Mouse (Mus musculus): ENCODE measurements around the gene Arhgap30.

Arhgap30 gene

DNA sequence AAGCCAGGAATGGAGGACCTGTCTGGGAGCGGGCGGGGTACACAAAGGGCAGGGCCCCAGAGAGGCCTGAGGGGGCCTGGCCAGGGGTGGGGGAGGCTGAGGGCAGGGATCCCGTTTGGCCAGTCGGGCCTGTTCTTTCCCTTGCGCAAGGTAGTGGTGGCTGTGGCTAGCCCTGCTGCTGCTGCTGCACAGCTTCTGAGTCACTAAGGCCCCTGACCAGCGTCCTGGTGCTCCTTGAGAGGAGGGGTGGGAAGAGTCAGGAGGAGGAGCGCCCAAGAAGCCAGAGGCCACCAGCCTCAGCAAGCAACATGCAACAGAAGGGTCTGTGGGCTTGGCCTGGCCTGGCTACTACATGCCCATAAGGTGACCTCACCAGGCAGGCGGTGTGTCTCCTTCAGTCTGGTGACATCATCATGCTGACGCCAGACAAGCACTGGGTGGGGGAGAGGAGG is 13.1 kb upstream of the Arhgap30 start:
- WGBS = 59% methylated on average over 9 of the region's 9 CpGs

- WGBS = 86% methylated on average over 6 of the region's 6 CpGs
These were observed 10.5 kb upstream of the Arhgap30 start for GRCm38 (mm10) chr1:171378298-171378697.

DNA sequence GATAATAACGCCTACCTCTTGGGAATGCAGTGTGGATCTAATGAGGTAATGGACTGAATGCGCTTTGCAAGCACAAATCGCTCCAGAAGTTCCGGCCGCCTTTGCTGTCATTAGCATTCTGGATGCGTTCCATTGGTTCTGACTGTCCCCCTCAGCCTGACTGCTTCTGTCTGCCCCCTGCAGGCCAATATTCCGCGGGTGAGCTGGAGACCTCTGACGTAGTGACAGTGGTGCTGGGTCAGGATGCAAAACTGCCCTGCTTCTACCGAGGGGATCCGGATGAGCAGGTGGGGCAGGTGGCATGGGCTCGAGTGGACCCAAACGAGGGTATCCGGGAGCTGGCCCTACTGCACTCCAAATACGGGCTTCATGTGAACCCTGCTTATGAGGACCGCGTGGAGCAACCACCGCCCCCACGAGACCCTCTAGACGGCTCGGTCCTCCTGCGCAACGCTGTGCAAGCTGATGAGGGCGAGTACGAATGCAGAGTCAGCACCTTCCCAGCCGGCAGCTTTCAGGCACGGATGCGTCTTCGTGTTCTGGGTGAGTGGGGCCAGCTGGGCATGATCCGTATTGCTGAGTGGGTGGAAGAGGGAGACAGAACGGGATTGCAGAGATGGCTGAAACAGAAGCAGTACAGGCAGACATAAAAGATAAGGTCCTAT is 8.7 kb upstream of the Arhgap30 start:
- 1% methylated on average over 31 of the region's 31 CpGs for WGBS

DNA sequence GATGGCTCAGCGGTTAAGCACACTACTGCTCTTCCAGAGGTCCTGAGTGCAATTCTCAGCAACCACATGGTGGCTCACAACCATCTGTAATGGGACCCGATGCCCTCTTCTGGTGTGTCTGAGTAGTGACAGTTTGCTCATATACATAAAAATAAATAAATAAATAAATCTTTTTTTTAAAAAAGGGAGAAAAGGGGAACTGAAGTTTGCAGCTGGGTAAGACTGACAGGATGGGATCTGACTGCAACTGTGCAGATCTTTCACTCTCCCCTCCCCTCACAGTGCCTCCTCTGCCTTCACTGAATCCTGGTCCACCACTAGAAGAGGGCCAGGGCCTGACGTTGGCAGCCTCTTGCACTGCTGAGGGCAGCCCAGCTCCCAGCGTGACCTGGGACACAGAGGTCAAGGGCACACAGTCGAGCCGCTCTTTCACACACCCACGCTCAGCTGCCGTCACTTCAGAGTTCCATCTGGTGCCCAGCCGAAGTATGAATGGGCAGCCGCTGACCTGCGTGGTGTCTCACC is 6.6 kb upstream of the Arhgap30 start:
- WGBS = 86% methylated on average over 11 of the region's 11 CpGs

- 64% methylated on average over 9 of the region's 9 CpGs for WGBS
These were observed 4.4 kb upstream of the Arhgap30 start for GRCm38 (mm10) chr1:171384361-171384760.

DNA sequence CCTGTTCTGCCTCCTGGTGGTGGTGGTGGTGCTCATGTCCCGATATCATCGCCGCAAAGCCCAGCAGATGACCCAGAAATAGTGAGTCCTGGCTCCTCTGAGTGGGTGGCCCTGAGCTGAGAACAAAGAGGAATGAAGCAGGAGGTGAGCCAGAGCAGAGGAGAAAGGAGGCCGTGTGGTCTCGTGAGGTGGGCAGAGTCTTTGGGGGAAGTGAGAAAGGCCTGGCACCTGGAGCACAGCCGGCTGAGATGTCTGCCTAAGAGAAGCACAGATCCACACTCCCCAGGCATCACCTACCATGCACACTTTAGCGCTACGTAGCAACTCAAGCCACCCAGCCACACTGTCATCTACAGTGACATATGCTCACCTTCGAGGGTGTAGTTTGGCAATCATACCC is 3.6 kb upstream of the Arhgap30 start:
- WGBS = 60% methylated on average over 9 of the region's 9 CpGs

DNA sequence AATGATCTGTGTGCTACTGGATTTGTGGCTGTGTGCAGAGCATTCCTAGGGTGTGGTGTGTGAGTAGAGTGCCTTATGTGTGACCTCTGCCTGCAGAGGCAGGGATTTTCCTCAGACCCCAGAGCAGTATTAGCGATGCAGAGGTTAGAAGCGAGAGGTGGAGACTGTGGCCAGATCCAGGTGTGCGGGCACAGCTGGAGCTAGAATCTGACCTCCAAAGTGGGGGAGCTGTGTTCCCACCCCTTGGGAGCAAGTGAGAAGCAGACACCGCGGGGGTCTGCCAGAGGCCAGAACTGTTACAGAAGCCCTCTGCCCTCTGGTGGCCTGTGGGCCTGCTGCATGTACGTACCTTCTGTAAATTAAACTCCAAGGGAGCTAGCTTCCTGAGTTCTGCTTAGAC is 1.7 kb upstream of the Arhgap30 start:
- 59% methylated on average over 6 of the region's 6 CpGs for WGBS

DNA sequence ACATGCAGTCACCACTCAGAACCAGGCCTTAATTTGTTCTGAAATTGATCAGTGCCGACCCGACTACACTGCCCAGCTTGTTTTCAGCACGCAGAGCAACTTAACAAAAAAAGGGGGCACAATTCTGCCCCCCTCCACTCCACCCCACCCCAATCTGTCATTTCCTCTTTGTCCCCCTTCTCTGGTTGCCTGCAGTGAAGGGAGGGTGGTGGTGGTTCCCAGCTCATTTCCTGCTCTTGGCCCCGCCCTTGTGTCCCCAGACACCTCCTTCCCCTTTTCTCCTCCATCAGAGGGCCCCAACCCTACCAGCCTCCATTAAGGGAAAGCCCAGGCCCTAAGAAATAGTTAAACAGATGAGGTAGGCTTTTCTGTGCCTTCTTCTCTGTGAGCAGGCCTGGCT is 1.3 kb downstream of the Arhgap30 start:
- 86% methylated on average over 4 of the region's 4 CpGs for WGBS

- 86% methylated on average over 4 of the region's 4 CpGs for WGBS
These were observed 13.1 kb downstream of the Arhgap30 start for GRCm38 (mm10) chr1:171401821-171402220.

DNA sequence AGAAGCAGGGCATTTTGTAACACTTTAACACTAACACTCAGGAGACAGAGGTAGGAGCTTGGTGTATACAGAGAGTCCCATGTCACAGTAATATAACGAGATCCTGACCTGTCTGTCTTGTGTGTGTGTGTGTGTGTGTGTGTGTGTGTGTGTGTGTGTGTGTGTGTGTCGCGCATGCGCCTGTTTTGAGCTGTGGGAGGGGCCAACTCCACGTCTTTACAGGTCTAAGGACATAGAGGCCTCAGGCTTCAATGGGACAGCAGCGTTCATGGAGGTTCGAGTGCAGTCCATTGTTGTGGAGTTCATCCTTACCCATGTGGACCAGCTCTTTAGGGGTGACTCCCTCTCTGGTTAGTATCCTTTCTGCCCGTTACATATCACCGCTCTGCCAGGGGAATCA is 14.2 kb downstream of the Arhgap30 start:
- WGBS = 84% methylated on average over 9 of the region's 9 CpGs

DNA sequence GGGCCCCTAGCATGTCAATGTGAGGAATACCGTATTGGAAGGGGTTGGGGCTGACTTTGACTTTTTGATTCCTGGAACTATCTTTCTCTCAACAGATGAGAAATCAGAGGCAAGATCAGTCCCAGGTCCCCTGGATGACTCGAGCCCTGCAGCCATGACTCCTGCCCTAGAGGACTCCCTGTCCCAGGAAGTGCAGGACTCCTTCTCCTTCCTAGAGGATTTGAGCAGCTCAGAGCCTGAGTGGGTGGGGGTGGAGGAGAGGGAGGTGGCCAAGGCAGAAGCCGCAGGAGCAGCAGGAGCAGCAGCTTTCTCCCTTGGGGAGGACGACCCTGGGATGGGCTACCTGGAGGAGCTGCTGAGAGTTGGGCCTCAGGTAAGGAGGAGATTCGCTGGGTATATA is 18.5 kb downstream of the Arhgap30 start:
- 79% methylated on average over 5 of the region's 5 CpGs for WGBS

DNA sequence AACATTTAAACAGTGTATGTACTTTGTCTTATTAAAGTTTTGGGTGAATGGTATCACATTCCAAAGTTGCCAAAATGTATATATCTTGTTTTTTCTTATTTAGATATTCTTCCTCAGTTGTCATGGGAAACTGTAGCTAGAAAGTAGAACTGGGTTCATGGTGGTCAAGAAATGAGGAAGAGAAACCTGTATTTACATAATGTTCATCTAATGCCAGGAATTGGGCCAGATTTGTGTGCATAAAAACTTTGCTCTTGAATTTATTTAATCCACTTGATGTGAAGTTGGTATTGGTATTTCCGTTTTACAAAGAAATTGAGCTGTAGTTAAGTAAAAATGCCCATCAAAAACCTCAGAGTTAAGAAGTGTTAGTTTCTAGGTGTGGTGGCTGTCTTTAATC is 21.5 kb downstream of the Arhgap30 start:
- WGBS = 93% methylated on average over 1 of the region's 1 CpGs

GRCm38 (mm10) chr1:171410947-171411484 is 22.3 kb downstream of the Arhgap30 start, which contains the start of gene Usf1:
TSS of gene Usf1 (plus strand) at chr1:171411313.
- WGBS = under 1% methylated on average over 36 of the region's 36 CpGs

DNA sequence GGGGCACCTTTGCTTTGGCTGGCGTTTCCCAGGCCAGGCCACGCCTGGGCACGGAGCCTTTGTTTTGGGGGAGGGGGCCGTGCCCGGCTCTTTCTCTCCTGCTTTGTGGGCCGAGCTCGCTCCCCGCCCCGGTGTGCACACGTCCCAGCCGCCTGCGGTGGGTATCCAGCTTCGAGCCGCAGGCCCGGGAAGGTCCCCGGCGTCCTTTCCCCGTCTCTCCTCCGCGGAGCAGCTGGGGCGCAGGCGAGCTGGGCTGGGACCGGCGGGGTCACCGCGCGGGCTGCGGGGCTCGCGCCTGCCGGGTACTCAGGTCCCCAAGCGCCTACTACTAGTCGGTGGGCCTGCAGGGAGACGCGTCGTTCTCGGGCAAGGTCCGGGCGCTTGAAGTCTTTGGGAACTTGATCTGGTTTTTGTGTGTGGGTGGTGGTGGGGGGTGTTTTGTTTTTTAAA is 22.8 kb downstream of the Arhgap30 start:
- whole genome bisulfite sequencing = under 1% methylated on average over 37 of the region's 39 CpGs

GRCm38 (mm10) chr1:171412001-171412441 is 23.3 kb downstream of the Arhgap30 start:
- WGBS = under 1% methylated on average over 20 of the region's 20 CpGs

DNA sequence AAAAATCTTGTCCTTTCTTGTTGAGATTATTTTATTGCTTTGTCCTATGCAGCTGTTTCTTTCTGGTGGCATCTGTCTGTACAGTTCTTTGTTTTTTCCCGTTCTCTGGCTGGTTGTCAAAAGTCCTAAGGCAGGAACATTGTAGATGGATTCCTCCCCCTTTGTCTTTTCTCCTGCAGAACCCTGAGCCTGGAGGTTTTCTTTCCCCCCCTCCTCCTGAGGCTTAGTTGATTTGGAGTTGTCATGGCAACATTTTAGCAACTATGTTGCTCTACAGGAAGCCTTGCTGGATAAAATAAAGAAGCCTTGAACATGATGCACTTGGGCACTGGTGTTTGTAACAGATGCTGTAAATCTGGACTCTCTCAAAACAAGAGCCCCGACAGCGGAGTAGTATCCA is 23.7 kb downstream of the Arhgap30 start:
- WGBS = 16% methylated on average over 3 of the region's 3 CpGs

GRCm38 (mm10) chr1:171413608-171414007 is 24.9 kb downstream of the Arhgap30 start:
- WGBS = 81% methylated on average over 8 of the region's 8 CpGs

GRCm38 (mm10) chr1:171418660-171419059 is 29.9 kb downstream of the Arhgap30 start, which contains the start of gene Tstd1:
TSS of gene Tstd1 (plus strand) at chr1:171418872.
- WGBS = 94% methylated on average over 5 of the region's 5 CpGs

GRCm38 (mm10) chr1:171419291-171419882 is 30.6 kb downstream of the Arhgap30 start:
- WGBS = 55% methylated on average over 12 of the region's 12 CpGs

- 82% methylated on average over 5 of the region's 5 CpGs for WGBS
These were observed 31.2 kb downstream of the Arhgap30 start for GRCm38 (mm10) chr1:171419905-171420304.

- 91% methylated on average over 8 of the region's 8 CpGs for WGBS
These were observed 33.8 kb downstream of the Arhgap30 start for GRCm38 (mm10) chr1:171422504-171423095.

DNA sequence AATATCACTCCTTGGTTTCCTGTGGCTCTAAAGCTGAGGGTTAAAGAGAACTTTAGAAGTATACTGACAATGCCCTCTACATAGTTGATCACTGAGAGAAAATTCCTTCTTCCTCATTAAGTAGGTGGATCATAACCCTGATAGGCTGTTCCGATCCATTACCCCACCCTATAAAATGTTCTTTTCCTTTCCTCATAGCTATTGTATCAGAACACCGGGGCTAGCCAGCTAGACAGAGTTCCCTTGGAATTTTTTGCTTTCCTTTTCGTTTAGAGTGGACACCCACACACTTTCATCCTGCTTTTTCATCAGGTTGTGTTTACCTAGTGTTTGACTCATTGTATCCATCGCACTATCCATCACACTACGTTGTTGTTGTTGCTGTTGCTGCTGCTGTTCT is 35.9 kb downstream of the Arhgap30 start:
- WGBS = 58% methylated on average over 5 of the region's 5 CpGs
